Mouse (Mus musculus) hindbrain, embryonic 15.5 days (tissue): ENCODE data around the gene Ubr7. TPM values are rescaled to one million over a fixed set of nuclear protein-coding genes. Genes with fewer than 3 reads are reported as not detected.

Experiments used
- ATAC-seq: fragments of 200-750 bp; cut with Nextera tagmentation; 2 replicates; pipeline ENCODE4 v1.8.0; 2017; ENCODE audit warnings: low read depth, moderate number of reproducible peaks, moderate TSS enrichment; ENCODE audit not compliant: low FRiP score
- H3K27ac ChIP-seq: fragments of 300-500 bp; sonication (generic); replicated peaks from 2 replicates; pipeline ENCODE4 v1.5.1; 2015; ENCODE audit warnings: mild to moderate bottlenecking, inconsistent platforms
- H3K27me3 ChIP-seq: fragments of 300-500 bp; sonication (generic); 2 replicates; pipeline ENCODE4 v1.6.1; 2015; ENCODE audit warnings: control low read depth, inconsistent platforms
- H3K36me3 ChIP-seq: fragments of 300-500 bp; sonication (generic); 2 replicates; pipeline ENCODE4 v1.6.1; 2015; ENCODE audit warnings: control low read depth, inconsistent platforms
- H3K4me1 ChIP-seq: fragments of 300-500 bp; sonication (generic); replicated peaks from 2 replicates; pipeline ENCODE4 v1.6.1; 2015; ENCODE audit warnings: control low read depth, inconsistent platforms
- H3K4me2 ChIP-seq: fragments of 300-500 bp; sonication (generic); 2 replicates; pipeline ENCODE4 v1.6.1; 2015; ENCODE audit warnings: moderate library complexity, mild to moderate bottlenecking, inconsistent platforms
- H3K4me3 ChIP-seq: fragments of 300-500 bp; sonication (generic); 2 replicates; pipeline ENCODE4 v1.5.1; 2015; ENCODE audit warnings: mild to moderate bottlenecking, inconsistent platforms
- H3K9ac ChIP-seq: fragments of 300-500 bp; sonication (generic); 2 replicates; pipeline ENCODE4 v1.6.1; 2015; ENCODE audit warnings: inconsistent platforms
- H3K9me3 ChIP-seq: fragments of 300-500 bp; sonication (generic); 2 replicates; pipeline ENCODE4 v1.6.1; 2016; ENCODE audit warnings: control low read depth, inconsistent platforms
- WGBS: fragments of 180-500 bp; shearing (Covaris S2); methylation state at CpG from one replicate; pipeline ENCODE4 v1.1.7; 2015; 5-methylcytosine and 5-hydroxymethylcytosine counted together
- polyA plus RNA-seq: library from polyadenylated mRNA; unstranded; fragments of >200 nt; fragmentation: Nextera tagmentation; extraction: Ambion mirVana; gene quantifications from 2 replicates; pipeline ENCODE4 v1.2.1, GENCODE M21; 2015

Gene Ubr7
- polyA plus RNA-seq, 1 experiment from 2014 or later, result 36.3 TPM

GRCm38 (mm10) chr12:102725146-102725545 lies 32.6 kb upstream of the Ubr7 start:
- Histone ChIP-seq H3K4me2 (no peak overlapping the region), H3K4me1 (peaks cover 5% of the 10 kb centered on the region), H3K27ac (no peak overlapping the region), H3K36me3 (no peaks in the 10 kb centered on the region), H3K27me3 (no peaks in the 10 kb centered on the region), H3K9ac (no peak overlapping the region), H3K4me3 (no peak overlapping the region), H3K9me3 (no peaks in the 10 kb centered on the region)
- no peak for ATAC-seq
- WGBS, result 96% methylated on average over 6 of the region's 6 CpGs

DNA sequence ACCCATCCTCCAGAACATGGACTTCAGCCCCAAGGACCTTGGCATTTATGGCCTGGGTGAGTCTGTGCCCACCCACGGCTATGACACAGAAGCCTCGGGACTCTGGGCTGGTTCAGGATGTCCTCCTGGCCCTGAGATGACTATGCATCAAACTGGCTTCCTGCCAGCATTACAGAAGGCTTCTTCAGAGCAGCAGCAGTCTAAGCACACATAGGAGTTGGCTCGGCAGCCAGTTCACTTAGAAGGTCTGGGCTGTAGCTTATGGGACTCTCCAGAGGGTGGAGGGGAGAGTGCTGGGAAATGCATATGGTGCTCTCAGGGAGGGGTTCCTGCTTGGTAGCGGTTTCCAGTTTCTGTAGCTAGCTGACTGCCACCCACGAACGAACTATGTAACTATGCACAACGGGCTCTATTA lies 32.0 kb upstream of the Ubr7 start:
- H3K4me3 ChIP-seq, result no peak overlapping the region
- H3K27me3 ChIP-seq, result no peaks in the 10 kb centered on the region
- no peaks in the 10 kb centered on the region for H3K9me3 ChIP-seq
- WGBS, result 81% methylated on average over 7 of the region's 7 CpGs
- no peak for ATAC-seq
- no peak overlapping the region for H3K4me2 ChIP-seq
- H3K36me3 ChIP-seq, result no peaks in the 10 kb centered on the region
- peaks cover 11% of the 10 kb centered on the region for H3K4me1 ChIP-seq
- no peak overlapping the region for H3K9ac ChIP-seq
- H3K27ac ChIP-seq, result no peak overlapping the region

DNA sequence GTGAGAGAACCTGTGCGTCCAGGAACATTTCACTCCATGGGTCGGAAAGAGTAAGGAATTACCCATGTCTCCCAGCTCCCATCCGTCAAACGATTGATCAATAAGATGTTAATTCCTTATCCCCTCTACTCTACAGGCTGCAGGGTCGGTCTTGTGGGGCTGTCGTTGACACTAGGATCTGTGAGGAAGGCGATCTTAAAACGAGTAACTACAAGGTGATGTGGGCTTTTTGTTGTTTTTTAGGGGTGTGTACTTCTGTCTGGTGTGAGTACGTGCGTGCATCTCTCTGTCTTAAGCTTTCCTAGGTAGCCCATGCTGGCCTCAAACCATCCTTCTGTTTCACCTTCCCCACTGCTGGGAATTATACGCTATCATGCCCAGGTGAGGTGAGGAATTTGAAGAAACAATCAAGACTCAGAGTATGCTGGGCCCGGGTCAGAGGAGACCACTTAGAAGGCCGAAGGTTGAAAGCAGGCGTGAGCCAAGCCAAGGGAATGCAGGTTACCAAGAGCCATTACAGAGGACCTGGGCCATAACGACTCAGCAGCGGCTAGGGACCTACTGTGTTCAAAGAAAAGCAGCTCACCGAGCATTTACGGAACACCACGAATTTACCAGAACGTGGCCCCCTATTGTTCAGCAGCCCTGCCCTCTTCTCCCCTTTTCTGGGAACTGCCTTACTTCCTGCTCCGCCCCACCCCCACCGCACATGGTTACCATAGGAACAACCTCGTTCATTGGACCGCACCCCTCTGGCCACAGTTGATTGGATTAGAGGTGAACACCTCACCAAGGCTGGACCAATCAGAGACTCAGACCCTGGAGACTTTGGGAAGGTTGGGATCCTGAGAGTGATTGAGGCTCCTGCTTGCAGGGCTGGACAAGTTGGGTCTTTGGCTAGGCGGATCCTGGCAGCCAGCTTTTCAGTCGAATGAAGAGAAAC lies 27.6 kb upstream of the Ubr7 start:
- 29% methylated on average over 26 of the region's 26 CpGs for WGBS
- Histone ChIP-seq H3K9me3 (no peaks in the 10 kb centered on the region), H3K4me1 (peaks cover 20% of the 10 kb centered on the region), H3K4me2 (peak overlapping the region; percentile 48), H3K9ac (peak overlapping the region; percentile 9), H3K36me3 (no peaks in the 10 kb centered on the region), H3K27me3 (no peaks in the 10 kb centered on the region), H3K27ac (peak overlapping the region; percentile 83), H3K4me3 (peak overlapping the region; percentile 15)
- ATAC-seq, result peak; percentile 97

GRCm38 (mm10) chr12:102730798-102731619 lies 26.8 kb upstream of the Ubr7 start:
- Histone ChIP-seq H3K36me3 (no peaks in the 10 kb centered on the region), H3K9me3 (no peaks in the 10 kb centered on the region), H3K4me2 (peak overlapping the region; percentile 48), H3K9ac (peak overlapping the region; percentile 9; the same call in 1 of the 2 replicates), H3K27me3 (no peaks in the 10 kb centered on the region), H3K4me1 (peaks cover 20% of the 10 kb centered on the region), H3K27ac (peak overlapping the region; percentile 83), H3K4me3 (peak overlapping the region; percentile 15; the same call in 1 of the 2 replicates)
- 0 out of 2 replicates have a peak, but pooled peaks have one; percentile 44 for ATAC-seq
- 21% methylated on average over 16 of the region's 16 CpGs for WGBS

GRCm38 (mm10) chr12:102733381-102733780 lies 24.4 kb upstream of the Ubr7 start:
- Histone ChIP-seq H3K4me1 (peaks cover 20% of the 10 kb centered on the region), H3K4me3 (no peak overlapping the region), H3K36me3 (no peaks in the 10 kb centered on the region), H3K4me2 (no peak overlapping the region), H3K9ac (no peak overlapping the region), H3K27ac (no peak overlapping the region), H3K27me3 (no peaks in the 10 kb centered on the region), H3K9me3 (no peaks in the 10 kb centered on the region)
- 18% methylated on average over 4 of the region's 5 CpGs for WGBS
- no peak for ATAC-seq

DNA sequence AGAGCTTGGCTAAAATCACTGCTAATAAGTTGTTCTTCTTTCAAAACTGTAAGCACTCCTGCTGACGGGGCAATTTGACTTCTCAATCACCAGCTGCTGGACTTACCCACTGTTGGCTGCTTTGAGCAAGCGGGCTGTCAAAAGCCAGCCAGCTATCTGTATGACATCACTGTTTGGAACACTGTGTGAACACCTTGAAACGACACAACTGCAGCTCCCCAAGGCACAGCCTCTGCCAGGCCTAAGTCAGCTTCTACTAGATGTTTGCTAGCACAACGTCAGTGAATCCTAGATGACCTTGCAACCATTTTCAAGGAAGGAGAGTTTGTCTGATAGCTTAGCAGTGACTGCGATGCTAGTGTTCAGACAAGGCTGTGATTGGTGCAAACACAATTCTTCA lies 18.7 kb upstream of the Ubr7 start:
- H3K4me3 ChIP-seq, result no peak overlapping the region
- 86% methylated on average over 5 of the region's 5 CpGs for WGBS
- H3K4me2 ChIP-seq, result no peak overlapping the region
- no peaks in the 10 kb centered on the region for H3K27me3 ChIP-seq
- peaks cover 17% of the 10 kb centered on the region for H3K4me1 ChIP-seq
- no peak overlapping the region for H3K27ac ChIP-seq
- H3K9ac ChIP-seq, result no peak overlapping the region
- no peak for ATAC-seq
- H3K9me3 ChIP-seq, result no peaks in the 10 kb centered on the region
- H3K36me3 ChIP-seq, result no peaks in the 10 kb centered on the region

DNA sequence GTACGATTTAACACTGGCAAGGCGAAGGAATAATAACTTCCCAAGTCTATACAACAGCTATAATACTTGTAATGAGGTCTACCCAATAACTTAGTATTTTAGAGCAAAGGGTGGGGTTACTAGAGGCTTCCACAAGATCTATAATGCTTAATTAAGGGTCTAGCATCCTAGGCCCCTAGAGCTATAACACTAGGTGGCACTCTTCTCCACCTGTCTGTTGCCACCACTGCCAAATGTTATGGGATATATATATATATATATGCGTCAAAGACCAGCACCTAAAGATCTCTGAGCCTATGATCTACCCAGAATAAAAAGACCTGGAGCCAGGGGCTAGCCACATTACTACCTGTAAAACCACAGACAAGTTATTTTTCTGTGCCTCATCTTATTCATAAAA lies 17.5 kb upstream of the Ubr7 start:
- WGBS, result 67% methylated on average over 3 of the region's 3 CpGs
- H3K36me3 ChIP-seq, result no peaks in the 10 kb centered on the region

DNA sequence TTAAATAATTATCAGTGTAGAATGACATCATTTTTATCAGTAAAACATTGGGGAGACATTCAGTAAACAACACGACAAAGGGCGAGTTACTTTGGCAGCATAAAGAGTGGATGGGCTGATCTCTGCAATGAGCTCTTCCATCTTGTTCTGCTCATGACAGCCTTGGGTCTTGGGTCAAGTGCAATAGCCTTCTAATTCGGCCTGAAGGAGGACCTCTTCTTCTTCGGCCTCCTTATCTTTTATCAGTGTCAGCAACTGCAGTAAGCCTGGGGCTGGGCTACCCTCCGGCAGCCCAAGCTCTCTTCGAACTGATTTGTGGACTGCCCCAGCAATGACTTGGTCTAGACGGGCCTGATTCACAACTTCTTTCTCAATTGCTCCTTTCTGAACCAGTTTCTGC lies 15.7 kb upstream of the Ubr7 start:
- Histone ChIP-seq H3K4me2 (peak overlapping the region; percentile 84), H3K4me3 (no peak overlapping the region), H3K36me3 (0 out of 2 replicates have a peak, but pooled peaks cover 3% of the 10 kb centered on the region), H3K9me3 (no peaks in the 10 kb centered on the region), H3K27ac (no peak overlapping the region), H3K4me1 (peaks cover 30% of the 10 kb centered on the region), H3K9ac (no peak overlapping the region), H3K27me3 (no peaks in the 10 kb centered on the region)
- ATAC-seq, result no peak
- 90% methylated on average over 7 of the region's 7 CpGs for WGBS

More for the DNA sequence above, 17.5 kb upstream of the Ubr7 start:
- no peaks in the 10 kb centered on the region for H3K9me3 ChIP-seq
- no peaks in the 10 kb centered on the region for H3K27me3 ChIP-seq
- no peak overlapping the region for H3K9ac ChIP-seq
- H3K27ac ChIP-seq, result no peak overlapping the region
- no peak for ATAC-seq
- peaks cover 28% of the 10 kb centered on the region for H3K4me1 ChIP-seq
- no peak overlapping the region for H3K4me2 ChIP-seq
- no peak overlapping the region for H3K4me3 ChIP-seq

DNA sequence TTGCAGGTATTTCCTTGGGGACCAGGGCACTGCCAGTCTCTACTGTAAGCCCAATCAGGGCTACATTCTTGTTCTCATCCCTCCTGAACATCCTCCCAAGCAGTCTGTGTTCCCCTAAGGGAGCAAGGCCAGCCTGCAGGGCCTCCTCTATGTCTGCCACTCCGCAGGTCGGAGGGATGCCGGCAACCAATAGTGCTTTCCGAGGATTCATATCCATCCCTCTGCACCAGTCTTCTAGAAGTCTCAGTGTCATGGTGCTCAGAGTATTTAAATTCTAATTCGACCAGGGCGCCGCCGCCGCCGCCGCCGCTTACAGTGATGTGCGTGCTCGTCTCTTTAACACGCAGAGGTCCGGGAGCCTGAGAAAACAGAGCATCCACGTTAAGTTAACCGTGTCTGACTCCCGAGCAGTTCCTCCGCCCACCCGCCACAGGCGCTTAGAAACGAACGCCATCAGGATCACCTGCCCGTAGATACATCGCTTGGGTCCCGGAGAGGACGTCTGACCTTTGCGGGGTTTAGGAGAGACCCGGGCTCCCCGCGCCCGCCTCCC lies 14.7 kb upstream of the Ubr7 start:
- H3K4me2 ChIP-seq, result peak overlapping the region; percentile 84
- no peaks in the 10 kb centered on the region for H3K27me3 ChIP-seq
- peaks cover 3% of the 10 kb centered on the region; the same call in 1 of the 2 replicates for H3K36me3 ChIP-seq
- H3K9ac ChIP-seq, result peak overlapping the region; percentile 86
- peak overlapping the region; percentile 75 for H3K4me3 ChIP-seq
- WGBS, result under 1% methylated on average over 33 of the region's 33 CpGs
- H3K9me3 ChIP-seq, result no peaks in the 10 kb centered on the region
- peaks cover 30% of the 10 kb centered on the region for H3K4me1 ChIP-seq
- ATAC-seq, result peak; percentile 80
- peak overlapping the region; percentile 94 for H3K27ac ChIP-seq

GRCm38 (mm10) chr12:102743589-102744574 lies 13.9 kb upstream of the Ubr7 start, which contains the start of the genes Moap1 and Tmem251:
Gene Moap1 (minus strand): TSS chr12:102743661.
Gene Tmem251 (plus strand): TSS chr12:102743762.
- Histone ChIP-seq H3K4me2 (peak within 1 kb of the TSS; percentile 84), H3K4me1 (peaks cover 30% of the 10 kb centered on the region), H3K36me3 (peaks cover 3% of the 10 kb centered on the region; the same call in 1 of the 2 replicates), H3K9ac (peak within 1 kb of the TSS; percentile 86), H3K9me3 (no peaks in the 10 kb centered on the region), H3K4me3 (peak within 1 kb of the TSS; percentile 75), H3K27me3 (no peaks in the 10 kb centered on the region), H3K27ac (peak within 1 kb of the TSS; percentile 94)
- peak; percentile 97 for ATAC-seq
- WGBS, result under 1% methylated on average over 61 of the region's 63 CpGs
